In the genomic region with DNA sequence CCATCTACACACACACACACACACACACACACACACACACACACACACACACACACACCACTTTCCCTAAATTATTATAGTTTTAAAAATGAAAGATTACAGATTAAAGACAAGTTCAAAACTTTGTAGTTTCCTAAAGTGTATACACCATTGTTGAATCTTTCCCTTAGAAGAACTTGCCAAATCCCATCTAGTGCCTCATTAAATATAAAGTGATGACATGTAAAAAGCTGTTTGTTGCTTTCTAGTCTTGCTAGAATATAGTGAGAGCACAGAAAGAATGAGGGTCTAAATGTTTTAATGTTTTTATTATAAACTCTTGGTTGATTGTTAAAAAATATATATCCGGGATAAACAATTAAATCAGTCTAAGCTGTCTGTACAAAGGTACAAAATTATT, we compare ENCODE assay signal across 21 mouse cellular contexts.
DNase-seq lines count a peak whose midpoint lies in the region; ATAC-seq and TF ChIP-seq lines count a peak whose summit lies in the region.
"Had no signal": no experiment of that assay in that cellular context is flagged by ENCODE, and none has a peak within 500 bp of the region (broad histone marks: within the 10 kb centered on the region; RNA-seq: fewer than 3 reads in every experiment).

No protein-coding gene starts in this region.

- no peak overlapping the region for H3K4me3 ChIP-seq in lung, embryonic 14.5 days (ENCODE audit: low read depth, low read length)
- no peak overlapping the region for H3K4me3 ChIP-seq in lung, embryonic 15.5 days
- H3K4me3 ChIP-seq in lung, embryonic 16.5 days (ENCODE audit: low read length): no peak overlapping the region
- H3K4me3 ChIP-seq in lung, adult 2 months (replicated peaks; ENCODE audit: extremely low read depth, low read depth, low read length): no peak overlapping the region

- H3K9ac ChIP-seq in lung, embryonic 14.5 days: no peak overlapping the region
- H3K9ac ChIP-seq in lung, embryonic 15.5 days: no peak overlapping the region
- no peak overlapping the region for H3K9ac ChIP-seq in lung, embryonic 16.5 days (ENCODE audit: low read length)

- no peaks in the 10 kb centered on the region for H3K27me3 ChIP-seq in lung, embryonic 14.5 days (ENCODE audit: insufficient read depth, low read length)
- H3K27me3 ChIP-seq in lung, embryonic 15.5 days: no peaks in the 10 kb centered on the region
- H3K27me3 ChIP-seq in lung, embryonic 16.5 days (ENCODE audit: control insufficient read depth, insufficient read depth, low read depth, low read length): no peaks in the 10 kb centered on the region
- H3K27me3 ChIP-seq: CH12.LX, Patski had no signal

- DNase-seq in lung, embryonic 14.5 days: peak; percentile 84
- DNase-seq in lung, postnatal 36 days: no peak
- no peak for DNase-seq in lung, postnatal 10 days
- no peak for DNase-seq in lung, adult 2 months
- DNase-seq: adrenal gland, adult 2 months; adrenal gland, adult 8-10 months; adrenal gland, postnatal 10 days; adrenal gland, postnatal 14 days; adrenal gland, postnatal 25 days; adrenal gland, postnatal 36 days; B cell, adult 2 months; cerebellum, adult 11 months; cerebellum, adult 11-12 months; cerebellum, adult 18-20 months had no signal

- peak; percentile 77 for ATAC-seq in lung, embryonic 14.5 days (ENCODE audit: insufficient read depth)
- ATAC-seq in lung, embryonic 15.5 days (ENCODE audit: borderline replicate concordance, extremely low read depth, low FRiP score, low TSS enrichment): peak; percentile 73; the same call in 1 of the 2 replicates
- ATAC-seq in lung, embryonic 16.5 days (ENCODE audit: low read depth): peak; percentile 71
- ATAC-seq: activated CD4-positive, CD25-positive, alpha-beta regulatory T cell, adult 4 months; CD4-positive, CD25-positive, alpha-beta regulatory T cell, adult 4 months; Patski had no signal

- no peak for TF ChIP-seq POLR2A in lung, adult 2 months (IDR thresholded peaks at IDR 0.05; ENCODE audit: borderline replicate concordance, extremely low read depth, low read depth, low read length)

- 47% methylated on average over 1 of the region's 1 CpGs for WGBS in lung, embryonic 14.5 days
- 55% methylated on average over 1 of the region's 1 CpGs for WGBS in lung, embryonic 15.5 days
- 52% methylated on average over 1 of the region's 1 CpGs for WGBS in lung, embryonic 16.5 days
- WGBS in lung, adult 2 months: 80% methylated on average over 1 of the region's 1 CpGs

- H3K9me3 ChIP-seq in lung, embryonic 14.5 days (ENCODE audit: low read depth, low read length): no peaks in the 10 kb centered on the region
- H3K9me3 ChIP-seq in lung, embryonic 15.5 days: no peaks in the 10 kb centered on the region
- H3K9me3 ChIP-seq in lung, embryonic 16.5 days (ENCODE audit: control insufficient read depth, low read length): no peaks in the 10 kb centered on the region
- H3K9me3 ChIP-seq: G1E had no signal

- no peak for TF ChIP-seq CTCF in lung, embryonic 14.5 days (IDR thresholded peaks at IDR 0.05; ENCODE audit: low read depth)
- TF ChIP-seq CTCF in lung, adult 2 months (IDR thresholded peaks at IDR 0.05; ENCODE audit: insufficient read depth, low read length): no peak

- H3K4me1 ChIP-seq in lung, embryonic 14.5 days (ENCODE audit: insufficient read depth): no peaks in the 10 kb centered on the region
- H3K4me1 ChIP-seq in lung, embryonic 15.5 days: 0 out of 2 replicates have a peak, but pooled peaks cover 9% of the 10 kb centered on the region
- 0 out of 2 replicates have a peak, but pooled peaks cover 2% of the 10 kb centered on the region for H3K4me1 ChIP-seq in lung, embryonic 16.5 days (replicated peaks; ENCODE audit: control insufficient read depth, insufficient read depth, low read length)
- H3K4me1 ChIP-seq in lung, adult 2 months (ENCODE audit: control insufficient read depth, insufficient read depth, low read length): no peaks in the 10 kb centered on the region

- H3K4me2 ChIP-seq in lung, embryonic 14.5 days: no peak overlapping the region
- no peak overlapping the region for H3K4me2 ChIP-seq in lung, embryonic 15.5 days
- no peak overlapping the region for H3K4me2 ChIP-seq in lung, embryonic 16.5 days (ENCODE audit: low read depth, low read length)

- H3K27ac ChIP-seq in lung, embryonic 14.5 days (ENCODE audit: low read depth): no peak overlapping the region
- no peak overlapping the region for H3K27ac ChIP-seq in lung, embryonic 15.5 days
- no peak overlapping the region for H3K27ac ChIP-seq in lung, embryonic 16.5 days (ENCODE audit: low read length)

- H3K36me3 ChIP-seq in lung, embryonic 14.5 days (ENCODE audit: insufficient read depth): no peaks in the 10 kb centered on the region
- no peaks in the 10 kb centered on the region for H3K36me3 ChIP-seq in lung, embryonic 15.5 days
- no peaks in the 10 kb centered on the region for H3K36me3 ChIP-seq in lung, embryonic 16.5 days (ENCODE audit: control insufficient read depth, insufficient read depth, low read length)
- H3K36me3 ChIP-seq: G1E had no signal
